Mouse (Mus musculus): ENCODE measurements around the gene Ascl5. TPM values are rescaled to one million over a fixed set of nuclear protein-coding genes. Genes with fewer than 3 reads are reported as not detected.

Ascl5 gene
- polyA plus RNA-seq, 1 experiment: not detected

DNA sequence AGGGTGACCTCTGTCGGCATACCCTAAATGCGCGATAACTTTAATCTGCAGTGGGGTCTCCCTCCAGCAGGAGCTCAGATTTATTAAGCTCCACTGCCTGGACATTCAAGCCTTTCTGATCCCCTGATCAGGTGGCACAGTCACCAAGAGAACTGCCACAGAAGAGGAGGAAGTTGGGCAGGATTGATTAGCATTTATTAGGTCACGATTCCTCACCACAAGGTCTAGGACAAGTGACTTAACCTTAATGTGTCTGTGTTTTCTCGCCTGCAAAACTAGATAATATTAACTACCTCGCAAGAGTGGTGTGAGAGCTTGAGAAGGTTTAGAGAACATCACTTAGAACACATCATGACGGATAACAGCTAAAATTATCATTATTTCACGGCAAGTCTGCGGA lies 2.7 kb upstream of the Ascl5 start:
- H3K27ac ChIP-seq (ENCODE audit: insufficient read depth, low read depth, low read length): no peak overlapping the region
- H3K4me3 ChIP-seq (ENCODE audit: insufficient read depth, low read length): no peak overlapping the region
- no peaks in the 10 kb centered on the region for H3K4me1 ChIP-seq (ENCODE audit: control insufficient read depth, insufficient read depth, low read length)
- no peak for TF ChIP-seq POLR2A (IDR thresholded peaks at IDR 0.05; ENCODE audit: borderline replicate concordance, low read depth, low read length)
- TF ChIP-seq CTCF (IDR thresholded peaks at IDR 0.05; ENCODE audit: low read depth, low read length): no peak

DNA sequence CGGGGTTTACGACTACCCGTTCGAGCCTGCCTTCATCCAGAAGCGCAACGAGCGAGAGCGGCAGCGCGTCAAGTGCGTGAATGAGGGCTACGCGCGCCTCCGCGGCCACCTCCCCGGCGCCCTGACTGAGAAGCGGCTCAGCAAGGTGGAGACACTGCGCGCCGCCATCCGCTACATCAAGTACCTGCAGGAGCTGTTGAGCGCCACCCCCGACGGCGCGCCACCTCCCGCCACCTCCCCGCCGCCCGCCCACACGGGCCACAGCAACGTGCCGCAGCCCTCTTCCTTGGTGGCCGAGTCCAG lies 360 bp downstream of the Ascl5 start:
- TF ChIP-seq CTCF (IDR thresholded peaks at IDR 0.05; ENCODE audit: low read depth, low read length) (no peak), POLR2A (IDR thresholded peaks at IDR 0.05; ENCODE audit: borderline replicate concordance, low read depth, low read length) (no peak)
- no peaks in the 10 kb centered on the region for H3K4me1 ChIP-seq (ENCODE audit: control insufficient read depth, insufficient read depth, low read length)
- H3K27ac ChIP-seq (ENCODE audit: insufficient read depth, low read depth, low read length): no peak overlapping the region
- no peak overlapping the region for H3K4me3 ChIP-seq (ENCODE audit: insufficient read depth, low read length)

DNA sequence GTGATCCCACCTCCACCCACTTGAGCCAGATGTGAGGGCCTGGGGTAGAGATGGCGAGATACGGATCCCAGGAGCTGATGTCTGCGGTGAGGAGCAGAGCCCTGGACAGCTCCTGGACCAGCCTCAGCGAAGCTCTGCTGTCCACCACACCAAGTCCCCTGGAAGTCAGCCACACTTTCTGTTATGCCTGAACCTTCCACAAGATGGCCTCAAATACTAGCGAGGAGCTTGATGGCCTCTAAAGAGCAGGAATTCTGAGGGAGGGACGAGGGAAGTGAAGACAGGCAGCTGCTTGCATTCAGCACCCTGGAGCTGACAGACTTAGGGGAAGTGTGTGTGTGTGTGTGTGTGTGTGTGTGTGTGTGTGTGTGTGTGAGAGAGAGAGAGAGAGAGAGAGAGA lies 861 bp downstream of the Ascl5 start:
- no peak overlapping the region for H3K27ac ChIP-seq (ENCODE audit: insufficient read depth, low read depth, low read length)
- H3K4me3 ChIP-seq (ENCODE audit: insufficient read depth, low read length): no peak overlapping the region
- TF ChIP-seq POLR2A (IDR thresholded peaks at IDR 0.05; ENCODE audit: borderline replicate concordance, low read depth, low read length) (no peak), CTCF (IDR thresholded peaks at IDR 0.05; ENCODE audit: low read depth, low read length) (no peak)
- no peaks in the 10 kb centered on the region for H3K4me1 ChIP-seq (ENCODE audit: control insufficient read depth, insufficient read depth, low read length)

DNA sequence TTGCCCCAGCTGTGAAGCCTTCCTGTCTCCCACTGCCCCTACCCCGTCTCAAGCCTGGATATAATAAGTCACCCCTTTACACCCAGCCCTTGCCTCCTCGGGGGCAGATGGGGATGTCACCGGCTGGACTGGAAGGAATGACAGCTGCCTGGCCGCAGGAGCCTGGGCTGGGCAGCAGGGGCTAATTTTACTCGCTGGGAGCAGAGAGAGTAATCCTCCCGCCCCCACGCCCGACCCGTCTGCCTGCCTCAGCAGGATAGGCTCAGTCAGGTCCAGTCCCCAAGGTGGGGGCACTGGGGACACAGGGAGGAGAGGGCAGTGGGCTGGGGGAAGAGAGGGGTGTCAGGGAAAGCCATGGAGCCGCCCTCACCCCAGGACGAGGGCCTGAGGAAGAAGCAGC lies 1.9 kb downstream of the Ascl5 start, which contains the start of gene Cacna1s:
Cacna1s (plus strand) TSS at position 204 of the 400 bp plus-strand sequence.
- no peak within 1 kb of the TSS for H3K4me3 ChIP-seq (ENCODE audit: insufficient read depth, low read length)
- TF ChIP-seq POLR2A (IDR thresholded peaks at IDR 0.05; ENCODE audit: borderline replicate concordance, low read depth, low read length) (no peak), CTCF (IDR thresholded peaks at IDR 0.05; ENCODE audit: low read depth, low read length) (no peak)
- H3K4me1 ChIP-seq (ENCODE audit: control insufficient read depth, insufficient read depth, low read length): no peaks in the 10 kb centered on the region
- no peak within 1 kb of the TSS for H3K27ac ChIP-seq (ENCODE audit: insufficient read depth, low read depth, low read length)

DNA sequence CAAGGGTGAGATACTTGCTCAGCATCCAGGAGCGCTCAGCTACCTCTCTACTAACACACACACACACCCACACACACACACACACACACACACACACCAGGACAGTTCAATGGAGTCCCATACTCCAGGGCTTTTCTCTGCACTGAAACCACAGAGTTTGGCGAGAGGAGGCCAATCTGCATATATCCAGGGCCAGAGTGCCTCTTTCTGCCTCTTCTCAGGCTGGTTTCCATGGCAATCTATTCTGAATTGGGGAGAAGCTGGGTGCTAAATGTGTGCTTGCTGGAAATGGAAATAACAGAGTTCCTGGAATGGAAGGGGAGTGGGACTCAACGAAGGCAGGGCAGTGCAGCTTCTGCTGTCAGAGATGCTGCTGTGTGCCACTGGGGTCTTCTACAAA lies 5.2 kb downstream of the Ascl5 start:
- H3K4me1 ChIP-seq (ENCODE audit: control insufficient read depth, insufficient read depth, low read length): no peaks in the 10 kb centered on the region
- no peak overlapping the region for H3K4me3 ChIP-seq (ENCODE audit: insufficient read depth, low read length)
- TF ChIP-seq POLR2A (IDR thresholded peaks at IDR 0.05; ENCODE audit: borderline replicate concordance, low read depth, low read length): no peak
- no peak for TF ChIP-seq CTCF (IDR thresholded peaks at IDR 0.05; ENCODE audit: low read depth, low read length)
- no peak overlapping the region for H3K27ac ChIP-seq (ENCODE audit: insufficient read depth, low read depth, low read length)

DNA sequence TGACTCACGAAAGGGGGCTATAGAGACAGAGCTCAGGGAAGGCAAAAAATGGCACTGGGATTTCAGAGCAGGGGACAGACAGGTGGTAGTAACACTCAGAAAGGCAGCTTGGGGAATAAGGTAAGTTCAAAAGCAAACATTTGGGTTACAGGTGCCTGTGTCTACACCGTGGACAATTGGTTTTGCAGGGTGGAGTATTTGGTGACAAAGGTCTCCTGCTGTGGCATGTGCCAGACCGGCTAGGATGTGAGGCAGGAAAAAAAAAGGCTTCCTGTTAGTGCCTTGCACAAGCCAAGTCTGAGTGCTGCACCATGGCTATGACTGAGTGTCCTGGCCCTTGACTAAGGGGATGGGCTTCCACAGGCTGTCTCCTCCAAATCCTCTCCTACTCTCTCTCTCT lies 8.0 kb downstream of the Ascl5 start:
- no peak for TF ChIP-seq POLR2A (IDR thresholded peaks at IDR 0.05; ENCODE audit: borderline replicate concordance, low read depth, low read length)
- TF ChIP-seq CTCF (IDR thresholded peaks at IDR 0.05; ENCODE audit: low read depth, low read length): no peak
- H3K4me1 ChIP-seq (ENCODE audit: control insufficient read depth, insufficient read depth, low read length): no peaks in the 10 kb centered on the region

DNA sequence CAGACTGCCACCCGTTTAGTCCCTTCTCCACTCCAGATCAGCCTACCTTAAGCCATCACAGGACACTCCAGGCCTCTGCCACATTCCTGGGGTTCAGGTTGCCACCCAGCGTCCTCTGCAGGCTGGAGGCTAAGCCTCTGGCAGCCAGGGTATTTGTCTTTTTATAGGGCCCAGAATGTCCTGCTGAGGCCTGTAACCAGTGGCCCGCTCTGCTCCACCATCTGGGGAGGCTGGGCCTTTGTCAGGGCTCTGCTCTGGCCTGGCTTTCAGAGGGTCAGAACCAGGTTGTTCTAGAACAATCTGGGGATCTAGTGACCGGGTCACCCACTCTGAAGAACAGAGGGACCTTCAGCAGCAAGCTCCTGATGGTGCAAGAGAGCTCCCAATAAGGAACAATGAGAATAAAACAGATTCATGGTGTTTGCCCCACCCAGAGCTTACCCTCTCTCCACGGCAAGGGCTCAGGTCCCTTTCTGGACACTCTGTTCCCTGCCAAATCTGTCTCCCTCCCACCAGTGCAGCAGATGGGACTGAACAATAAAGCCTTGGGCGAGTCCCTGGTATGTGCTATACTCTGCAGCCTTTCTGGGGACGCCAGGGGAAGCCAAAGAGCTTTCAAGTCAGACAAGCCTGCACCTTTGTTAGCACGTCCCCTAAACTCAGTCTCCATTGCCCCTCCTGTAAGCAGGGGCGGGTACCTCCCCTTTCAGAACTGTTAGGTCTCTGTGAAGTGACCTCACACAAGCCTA lies 10.6 kb downstream of the Ascl5 start:
- TF ChIP-seq POLR2A (IDR thresholded peaks at IDR 0.05; ENCODE audit: borderline replicate concordance, low read depth, low read length) (no peak), CTCF (IDR thresholded peaks at IDR 0.05; ENCODE audit: low read depth, low read length) (no peak)
- Histone ChIP-seq H3K27ac (ENCODE audit: insufficient read depth, low read depth, low read length) (no peak overlapping the region), H3K4me1 (ENCODE audit: control insufficient read depth, insufficient read depth, low read length) (no peaks in the 10 kb centered on the region)

More for the DNA sequence above, 8.0 kb downstream of the Ascl5 start:
- Histone ChIP-seq H3K27ac (ENCODE audit: insufficient read depth, low read depth, low read length) (no peak overlapping the region), H3K4me3 (ENCODE audit: insufficient read depth, low read length) (no peak overlapping the region)

DNA sequence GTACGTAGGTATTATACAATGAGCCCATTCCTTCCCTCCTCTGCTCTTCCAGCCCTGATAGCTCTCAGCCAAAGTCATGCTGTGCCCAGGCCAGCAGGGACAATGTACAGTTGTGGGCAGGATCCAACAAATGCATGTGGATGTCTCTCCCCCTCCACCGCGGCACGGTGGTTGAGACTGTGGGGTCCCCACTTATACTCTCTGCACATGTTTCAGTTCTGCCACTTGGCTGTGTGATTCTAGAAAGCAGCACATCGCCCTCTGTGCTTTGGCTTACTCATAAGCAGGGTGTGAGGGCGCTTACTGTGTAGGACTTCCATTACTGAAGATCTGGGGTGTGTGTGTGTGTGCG lies 11.2 kb downstream of the Ascl5 start:
- no peak overlapping the region for H3K27ac ChIP-seq (ENCODE audit: insufficient read depth, low read depth, low read length)
- TF ChIP-seq CTCF (IDR thresholded peaks at IDR 0.05; ENCODE audit: low read depth, low read length): no peak
- no peak for TF ChIP-seq POLR2A (IDR thresholded peaks at IDR 0.05; ENCODE audit: borderline replicate concordance, low read depth, low read length)
- no peak overlapping the region for H3K4me3 ChIP-seq (ENCODE audit: insufficient read depth, low read length)
- H3K4me1 ChIP-seq (ENCODE audit: control insufficient read depth, insufficient read depth, low read length): no peaks in the 10 kb centered on the region

More for the DNA sequence above, 10.6 kb downstream of the Ascl5 start:
- no peak overlapping the region for H3K4me3 ChIP-seq (ENCODE audit: insufficient read depth, low read length)

DNA sequence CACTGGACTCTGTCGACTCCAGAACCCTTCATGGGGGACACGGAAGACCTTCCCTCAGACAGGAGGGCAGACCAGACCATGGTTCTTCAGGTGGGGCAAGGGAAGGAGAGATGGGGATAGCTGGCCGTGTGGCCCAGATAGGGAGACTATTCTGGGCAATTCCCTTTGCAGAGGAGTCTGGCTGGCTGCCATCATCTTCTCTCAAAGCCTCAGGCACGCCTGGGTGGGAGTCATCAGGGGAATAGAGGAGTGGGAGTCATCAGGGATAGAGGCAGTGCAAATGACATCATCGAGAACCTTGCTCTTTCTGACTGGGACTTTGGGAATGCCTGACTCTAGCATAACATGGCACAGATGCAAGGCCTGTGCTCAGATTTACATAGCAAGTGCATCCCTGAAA lies 13.4 kb downstream of the Ascl5 start:
- Histone ChIP-seq H3K27ac (ENCODE audit: insufficient read depth, low read depth, low read length) (no peak overlapping the region), H3K4me3 (ENCODE audit: insufficient read depth, low read length) (no peak overlapping the region), H3K4me1 (ENCODE audit: control insufficient read depth, insufficient read depth, low read length) (no peaks in the 10 kb centered on the region)
- no peak for TF ChIP-seq POLR2A (IDR thresholded peaks at IDR 0.05; ENCODE audit: borderline replicate concordance, low read depth, low read length)

DNA sequence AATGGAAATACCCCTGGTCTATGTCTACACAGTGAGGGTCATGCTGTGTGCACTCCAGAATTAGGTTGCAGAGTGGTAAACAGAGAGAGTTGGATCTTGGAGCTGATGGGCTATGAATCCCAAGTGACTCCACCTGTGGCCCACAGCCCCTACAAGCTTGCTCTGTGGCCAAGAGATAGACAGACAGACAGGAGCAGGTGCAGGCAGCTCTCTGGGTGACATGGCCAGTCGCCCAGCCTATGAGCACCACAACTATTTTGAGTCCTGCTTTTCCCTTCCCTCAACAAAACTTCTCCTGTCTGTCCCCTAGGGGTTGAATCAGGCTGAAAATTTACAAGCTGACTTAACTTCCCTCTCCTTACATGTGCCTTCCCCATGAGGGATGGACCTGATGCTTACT lies 16.0 kb downstream of the Ascl5 start:
- H3K4me1 ChIP-seq (ENCODE audit: control insufficient read depth, insufficient read depth, low read length): no peaks in the 10 kb centered on the region
- H3K4me3 ChIP-seq (ENCODE audit: insufficient read depth, low read length): no peak overlapping the region
- H3K27ac ChIP-seq (ENCODE audit: insufficient read depth, low read depth, low read length): no peak overlapping the region
- no peak for TF ChIP-seq POLR2A (IDR thresholded peaks at IDR 0.05; ENCODE audit: borderline replicate concordance, low read depth, low read length)
- TF ChIP-seq CTCF (IDR thresholded peaks at IDR 0.05; ENCODE audit: low read depth, low read length): no peak

DNA sequence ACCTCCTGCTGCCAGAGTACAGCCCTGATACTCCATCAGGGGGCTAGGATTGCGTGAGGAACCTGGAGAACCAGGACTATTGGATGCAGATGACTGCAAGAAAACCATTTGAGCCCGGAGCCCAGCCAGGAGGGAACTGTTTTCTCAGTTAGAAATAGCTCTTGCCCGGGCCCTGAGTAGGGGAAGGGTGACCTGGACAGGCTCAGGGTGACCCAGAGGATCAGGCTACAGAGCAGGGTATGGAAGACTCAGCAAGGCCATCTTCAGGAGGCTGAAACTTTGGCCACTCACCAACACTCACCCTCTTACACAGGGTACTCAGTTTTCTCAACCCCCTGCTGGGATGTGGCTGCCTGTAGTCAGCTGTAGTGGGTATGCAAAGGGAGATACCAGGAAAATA lies 17.0 kb downstream of the Ascl5 start:
- TF ChIP-seq POLR2A (IDR thresholded peaks at IDR 0.05; ENCODE audit: borderline replicate concordance, low read depth, low read length): no peak
- no peak for TF ChIP-seq CTCF (IDR thresholded peaks at IDR 0.05; ENCODE audit: low read depth, low read length)
- H3K4me1 ChIP-seq (ENCODE audit: control insufficient read depth, insufficient read depth, low read length): no peaks in the 10 kb centered on the region
- H3K4me3 ChIP-seq (ENCODE audit: insufficient read depth, low read length): no peak overlapping the region
- no peak overlapping the region for H3K27ac ChIP-seq (ENCODE audit: insufficient read depth, low read depth, low read length)

All from bone marrow macrophage, adult 2 months (primary cell).